Mouse (Mus musculus): ENCODE data around the gene Ank3. TPM values are rescaled to one million over a fixed set of nuclear protein-coding genes. Genes with fewer than 3 reads are reported as not detected.

Ank3 gene
- total RNA-seq, 2 experiments from 2014 or later: 405 to 539 TPM

- DNase-seq (ENCODE audit: extremely low spot score in 1 of 2, low spot score in 1 of 2): no peak
Observed at GRCm38 (mm10) chr10:69742528-69742927, 344.0 kb downstream of the Ank3 start.

- peak in 1 of 2 experiments; percentile 48 for DNase-seq (ENCODE audit: extremely low spot score in 1 of 2, low spot score in 1 of 2)
Observed at GRCm38 (mm10) chr10:69744181-69744580, 345.6 kb downstream of the Ank3 start.

GRCm38 (mm10) chr10:69744871-69745270 lies 346.3 kb downstream of the Ank3 start:
- no peak for DNase-seq (ENCODE audit: extremely low spot score in 1 of 2, low spot score in 1 of 2)

- no peak for DNase-seq (ENCODE audit: extremely low spot score in 1 of 2, low spot score in 1 of 2)
Observed at GRCm38 (mm10) chr10:69746322-69746721, 347.7 kb downstream of the Ank3 start.

- DNase-seq (ENCODE audit: extremely low spot score in 1 of 2, low spot score in 1 of 2): no peak
Observed at GRCm38 (mm10) chr10:69746730-69747129, 348.2 kb downstream of the Ank3 start.

GRCm38 (mm10) chr10:69751416-69751815 lies 352.8 kb downstream of the Ank3 start:
- no peak for DNase-seq (ENCODE audit: extremely low spot score in 1 of 2, low spot score in 1 of 2)

GRCm38 (mm10) chr10:69753464-69753863 lies 354.9 kb downstream of the Ank3 start:
- no peak for DNase-seq (ENCODE audit: extremely low spot score in 1 of 2, low spot score in 1 of 2)

GRCm38 (mm10) chr10:69756956-69757672 lies 358.5 kb downstream of the Ank3 start:
- DNase-seq (ENCODE audit: extremely low spot score in 1 of 2, low spot score in 1 of 2): no peak

GRCm38 (mm10) chr10:69762977-69763376 lies 364.4 kb downstream of the Ank3 start:
- no peak for DNase-seq (ENCODE audit: extremely low spot score in 1 of 2, low spot score in 1 of 2)

- no peak for DNase-seq (ENCODE audit: extremely low spot score in 1 of 2, low spot score in 1 of 2)
Observed at GRCm38 (mm10) chr10:69764402-69764801, 365.8 kb downstream of the Ank3 start.

- no peak for DNase-seq (ENCODE audit: extremely low spot score in 1 of 2, low spot score in 1 of 2)
Observed at GRCm38 (mm10) chr10:69777065-69777645, 378.6 kb downstream of the Ank3 start.

GRCm38 (mm10) chr10:69777736-69778135 lies 379.2 kb downstream of the Ank3 start:
- DNase-seq (ENCODE audit: extremely low spot score in 1 of 2, low spot score in 1 of 2): no peak

GRCm38 (mm10) chr10:69779246-69779645 lies 380.7 kb downstream of the Ank3 start:
- DNase-seq (ENCODE audit: extremely low spot score in 1 of 2, low spot score in 1 of 2): no peak

- peak in 1 of 2 experiments; percentile 45 for DNase-seq (ENCODE audit: extremely low spot score in 1 of 2, low spot score in 1 of 2)
Observed at GRCm38 (mm10) chr10:69781491-69781890, 382.9 kb downstream of the Ank3 start.

- DNase-seq (ENCODE audit: extremely low spot score in 1 of 2, low spot score in 1 of 2): no peak
Observed at GRCm38 (mm10) chr10:69785235-69785634, 386.7 kb downstream of the Ank3 start.

- no peak for DNase-seq (ENCODE audit: extremely low spot score in 1 of 2, low spot score in 1 of 2)
Observed at GRCm38 (mm10) chr10:69785692-69786091, 387.1 kb downstream of the Ank3 start.

- DNase-seq (ENCODE audit: extremely low spot score in 1 of 2, low spot score in 1 of 2): no peak
Observed at GRCm38 (mm10) chr10:69786220-69786993, 387.8 kb downstream of the Ank3 start.

- no peak for DNase-seq (ENCODE audit: extremely low spot score in 1 of 2, low spot score in 1 of 2)
Observed at GRCm38 (mm10) chr10:69787379-69787778, 388.8 kb downstream of the Ank3 start.

- no peak for DNase-seq (ENCODE audit: extremely low spot score in 1 of 2, low spot score in 1 of 2)
Observed at GRCm38 (mm10) chr10:69790606-69791005, 392.0 kb downstream of the Ank3 start.

- DNase-seq (ENCODE audit: extremely low spot score in 1 of 2, low spot score in 1 of 2): no peak
Observed at GRCm38 (mm10) chr10:69791951-69792350, 393.4 kb downstream of the Ank3 start.

- DNase-seq (ENCODE audit: extremely low spot score in 1 of 2, low spot score in 1 of 2): no peak
Observed at GRCm38 (mm10) chr10:69792400-69792799, 393.8 kb downstream of the Ank3 start.
